Comparison of ENCODE assay signal across 8 mouse cellular contexts in genomic region chr7:125138607-125139006, GRCm38 (mm10).
"Had no signal": no experiment of that assay in that cellular context is flagged by ENCODE, and none has a peak within 500 bp of the region (broad histone marks: within the 10 kb centered on the region; RNA-seq: fewer than 3 reads in every experiment).

No protein-coding gene starts in this region.

- ATAC-seq: midbrain, embryonic 13.5 days; midbrain, embryonic 15.5 days had no signal

- DNase-seq: lung, embryonic 14.5 days; lung, postnatal 14 days; right cerebral cortex, postnatal 14 days; thymus, adult 2 months; thymus, postnatal 25 days; thymus, postnatal 4 days had no signal
